Mouse (Mus musculus): Measurements from ENCODE around the gene Hapln4.
"Not testable (repeated sequence)": the region's sequence is repeated elsewhere in the genome, so short reads cannot be mapped to it uniquely, and the experiment has no call there.

Hapln4 gene

DNA sequence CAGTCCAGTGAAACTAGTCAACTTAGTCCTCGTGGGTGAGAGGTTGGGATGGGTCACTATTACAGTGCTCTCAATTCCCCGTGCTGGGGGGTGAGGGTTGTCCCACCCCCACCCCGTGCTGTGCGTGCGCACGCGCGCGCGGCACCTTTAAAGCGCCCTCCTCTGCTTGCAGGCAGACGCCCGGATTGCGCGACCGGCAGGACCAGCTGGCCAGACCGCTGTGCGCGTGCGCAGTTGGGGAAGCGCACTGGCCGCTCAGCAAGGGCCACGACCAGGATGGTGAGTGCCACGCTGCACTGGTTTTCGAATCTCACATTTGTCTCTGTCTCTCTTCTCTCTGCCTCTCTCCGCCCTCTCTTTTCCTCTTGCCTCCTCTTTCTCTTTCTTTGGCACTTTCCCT is at the start of gene Hapln4:
Gene Hapln4, plus strand, starts transcription at position 173 of the 400 bp plus-strand sequence.
- no peak for DNase-seq (ENCODE audit: low spot score)

GRCm38 (mm10) chr8:70037994-70038393 is 45.3 kb upstream of the Hapln4 start:
- DNase-seq (ENCODE audit: low spot score), result no peak

- no peak for DNase-seq (ENCODE audit: low spot score)
Observed at GRCm38 (mm10) chr8:70041885-70042546, 41.2 kb upstream of the Hapln4 start.

DNA sequence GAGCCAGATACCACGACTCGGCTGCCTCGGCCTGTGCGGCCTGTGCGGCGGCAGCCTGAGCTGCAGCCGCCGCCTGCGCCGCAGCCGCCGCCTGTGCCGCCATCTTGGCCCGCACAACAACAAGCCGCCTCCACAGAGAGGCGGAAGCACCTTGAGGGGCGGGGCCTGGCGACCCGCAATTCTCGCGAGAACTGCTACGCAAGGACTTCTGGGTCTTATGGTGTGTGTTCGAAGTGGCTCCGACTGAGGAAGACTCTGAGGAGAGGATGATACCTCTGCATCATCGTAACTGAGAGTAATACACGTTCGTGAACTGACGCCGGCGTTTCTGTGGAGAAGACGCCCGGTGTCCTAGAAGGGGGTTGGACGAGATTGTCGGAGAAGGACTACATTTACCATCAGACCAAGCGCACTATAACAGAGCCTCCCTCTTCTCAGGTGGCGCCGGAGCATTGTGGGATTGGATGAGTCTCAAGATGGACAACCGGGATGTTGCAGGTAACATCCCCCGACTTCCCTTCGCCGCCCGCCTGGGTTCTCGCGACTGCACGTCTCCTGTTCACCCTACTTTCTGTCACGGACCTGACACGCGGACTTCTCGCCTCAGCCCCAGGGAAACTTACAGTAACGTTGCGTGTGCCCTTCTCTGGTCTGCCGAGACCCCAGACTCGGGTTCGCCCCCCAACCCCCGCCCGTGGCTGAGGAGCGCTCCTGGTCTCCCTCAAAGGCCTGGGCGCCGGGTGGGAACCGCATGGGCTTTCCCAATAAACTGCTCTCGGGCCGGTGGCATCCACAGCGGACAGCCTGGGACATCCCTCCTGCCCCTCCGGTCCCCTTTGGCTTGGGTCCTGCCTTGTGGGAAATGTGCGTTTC is 40.4 kb upstream of the Hapln4 start, which contains the start of the genes Mau2 and Sugp1:
Gene Mau2, minus strand, starts transcription at position 152 of the 873 bp plus-strand sequence.
Gene Sugp1, plus strand, starts transcription at position 231 of the 873 bp plus-strand sequence.
- peak; percentile 84 for DNase-seq (ENCODE audit: low spot score)

DNA sequence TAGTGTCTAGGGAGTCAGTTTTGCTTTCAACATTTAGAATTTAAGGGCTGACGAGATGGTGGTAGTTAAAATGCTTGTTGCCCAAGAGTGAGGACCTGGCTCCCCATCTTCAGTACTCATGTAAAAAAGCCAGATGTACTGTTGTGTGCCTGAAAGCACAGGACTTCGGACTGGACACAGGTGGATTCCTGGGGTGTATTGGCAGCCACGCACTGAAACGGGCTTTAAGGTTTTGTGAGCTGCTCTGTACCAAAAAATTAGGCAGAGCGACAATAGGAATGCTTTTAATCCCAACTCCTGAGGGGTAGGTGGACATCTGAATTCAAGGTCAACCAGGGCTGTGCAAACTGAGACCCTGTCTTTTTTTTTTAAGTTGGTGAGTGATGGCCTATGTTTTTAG is 39.3 kb upstream of the Hapln4 start:
- no peak for DNase-seq (ENCODE audit: low spot score)

- DNase-seq (ENCODE audit: low spot score), result no peak
Observed at GRCm38 (mm10) chr8:70049662-70050061, 33.6 kb upstream of the Hapln4 start.

DNA sequence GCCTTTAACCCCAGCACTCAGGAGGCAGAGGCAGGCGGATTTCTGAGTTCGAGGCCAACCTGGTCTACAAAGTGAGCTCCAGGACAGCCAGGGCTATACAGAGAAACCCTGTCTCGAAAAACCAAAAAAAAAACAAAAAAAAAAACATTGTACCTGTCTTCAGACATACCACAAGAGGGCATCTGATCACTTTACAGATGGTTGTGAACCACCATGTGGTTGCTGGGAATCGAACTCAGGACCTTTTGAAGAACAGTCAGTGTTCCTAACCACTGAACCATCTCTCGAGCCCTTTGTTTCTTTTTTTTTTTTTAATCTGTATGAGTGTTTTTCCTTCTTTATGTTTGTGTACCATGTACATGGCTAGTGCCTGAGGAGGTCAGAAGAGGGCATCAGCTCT is 32.8 kb upstream of the Hapln4 start:
- not testable (repeated sequence) for DNase-seq (ENCODE audit: low spot score)

DNA sequence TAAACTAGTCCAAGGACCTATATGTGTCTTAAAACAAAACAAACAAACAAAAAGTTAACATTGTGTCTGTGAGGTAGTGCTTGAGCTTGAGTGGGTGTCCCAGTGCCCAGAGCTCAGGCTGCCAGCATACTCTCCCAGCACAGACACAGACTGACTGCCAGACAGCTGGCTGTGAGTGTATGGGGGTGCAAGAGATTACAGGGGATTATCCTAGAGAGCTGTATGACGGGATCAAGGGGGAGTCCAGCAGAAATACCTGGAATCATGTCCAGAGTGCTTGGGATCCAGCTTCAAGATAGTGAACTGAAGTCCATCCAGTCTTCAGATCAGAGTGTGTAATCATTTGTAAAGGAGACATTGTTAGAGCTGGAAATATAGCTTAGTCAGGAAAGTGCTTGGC is 25.5 kb upstream of the Hapln4 start:
- no peak for DNase-seq (ENCODE audit: low spot score)

DNA sequence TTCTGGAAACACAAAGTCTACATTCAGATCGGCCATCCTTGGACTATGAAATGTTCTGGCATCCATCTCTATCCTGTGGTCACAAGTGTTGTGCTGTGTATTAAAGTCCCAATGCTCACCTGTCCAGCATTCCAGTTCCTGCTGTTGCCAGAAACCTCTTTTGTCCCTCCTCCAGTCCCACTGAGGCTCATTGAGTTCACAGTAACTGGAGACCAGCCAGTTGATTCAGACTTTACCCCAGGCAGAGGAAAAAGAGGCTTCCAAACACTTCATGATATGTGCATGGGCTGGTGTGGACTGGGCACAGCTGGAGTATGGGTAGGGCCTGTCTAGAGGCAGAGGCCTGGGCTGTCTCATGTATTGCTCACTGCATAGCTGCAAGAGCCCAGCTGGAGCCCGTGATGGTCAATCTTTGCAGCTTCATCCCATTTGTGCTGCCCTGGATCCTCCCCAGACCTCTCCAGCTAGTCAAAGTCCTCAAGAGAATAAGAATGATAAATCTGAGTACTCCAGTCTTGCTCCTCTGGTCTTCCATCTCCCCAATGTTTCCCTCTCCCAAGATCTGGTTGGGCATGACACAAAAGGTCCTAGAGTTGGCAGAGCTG is 11.3 kb upstream of the Hapln4 start:
- DNase-seq (ENCODE audit: low spot score), result no peak

- no peak for DNase-seq (ENCODE audit: low spot score)
Observed at GRCm38 (mm10) chr8:70072441-70073069, 10.7 kb upstream of the Hapln4 start, which contains the start of gene Tm6sf2. Tm6sf2 (plus strand) TSS chr8:70072924.

GRCm38 (mm10) chr8:70073120-70073519 is 10.1 kb upstream of the Hapln4 start:
- no peak for DNase-seq (ENCODE audit: low spot score)

DNA sequence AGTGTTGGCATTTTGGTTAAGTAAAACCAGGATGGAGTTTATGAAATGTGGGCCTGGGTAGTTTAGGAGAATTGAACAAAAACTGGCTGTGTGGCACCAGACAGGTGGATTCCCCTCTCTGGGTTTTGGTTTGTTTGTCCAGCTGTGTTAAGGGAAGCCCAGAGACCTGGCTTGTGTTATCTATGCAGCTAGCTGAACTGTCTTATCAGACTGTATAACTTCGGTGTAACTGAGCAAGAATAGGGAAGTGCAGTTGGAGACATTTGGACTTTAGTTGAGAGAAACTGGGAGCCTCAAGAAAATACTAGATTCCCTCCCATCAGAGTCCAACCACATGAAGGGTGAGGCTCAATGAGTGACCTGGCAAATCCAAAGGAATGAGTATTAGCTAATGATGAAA is 9.6 kb upstream of the Hapln4 start:
- no peak for DNase-seq (ENCODE audit: low spot score)

DNA sequence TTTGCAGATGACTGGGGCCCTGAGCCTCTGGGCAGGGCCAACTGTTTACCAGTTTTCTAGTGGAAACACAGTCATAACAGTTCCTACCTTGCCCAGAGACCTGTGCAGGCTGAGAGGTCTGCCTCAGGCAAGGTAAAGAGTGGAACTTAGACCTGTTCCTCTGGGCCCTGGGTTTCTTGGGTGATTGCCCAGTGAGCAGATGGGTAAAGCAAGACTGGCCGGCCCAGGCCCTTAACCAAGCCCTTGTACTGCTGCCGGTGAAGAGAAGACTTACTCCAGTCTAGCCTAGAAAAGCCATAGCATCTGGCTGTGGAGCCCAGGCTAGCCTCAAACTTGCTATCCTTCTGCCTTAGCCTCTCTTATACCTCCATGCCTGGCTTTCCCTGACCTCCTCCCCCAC is 1.3 kb upstream of the Hapln4 start:
- DNase-seq (ENCODE audit: low spot score), result no peak

DNA sequence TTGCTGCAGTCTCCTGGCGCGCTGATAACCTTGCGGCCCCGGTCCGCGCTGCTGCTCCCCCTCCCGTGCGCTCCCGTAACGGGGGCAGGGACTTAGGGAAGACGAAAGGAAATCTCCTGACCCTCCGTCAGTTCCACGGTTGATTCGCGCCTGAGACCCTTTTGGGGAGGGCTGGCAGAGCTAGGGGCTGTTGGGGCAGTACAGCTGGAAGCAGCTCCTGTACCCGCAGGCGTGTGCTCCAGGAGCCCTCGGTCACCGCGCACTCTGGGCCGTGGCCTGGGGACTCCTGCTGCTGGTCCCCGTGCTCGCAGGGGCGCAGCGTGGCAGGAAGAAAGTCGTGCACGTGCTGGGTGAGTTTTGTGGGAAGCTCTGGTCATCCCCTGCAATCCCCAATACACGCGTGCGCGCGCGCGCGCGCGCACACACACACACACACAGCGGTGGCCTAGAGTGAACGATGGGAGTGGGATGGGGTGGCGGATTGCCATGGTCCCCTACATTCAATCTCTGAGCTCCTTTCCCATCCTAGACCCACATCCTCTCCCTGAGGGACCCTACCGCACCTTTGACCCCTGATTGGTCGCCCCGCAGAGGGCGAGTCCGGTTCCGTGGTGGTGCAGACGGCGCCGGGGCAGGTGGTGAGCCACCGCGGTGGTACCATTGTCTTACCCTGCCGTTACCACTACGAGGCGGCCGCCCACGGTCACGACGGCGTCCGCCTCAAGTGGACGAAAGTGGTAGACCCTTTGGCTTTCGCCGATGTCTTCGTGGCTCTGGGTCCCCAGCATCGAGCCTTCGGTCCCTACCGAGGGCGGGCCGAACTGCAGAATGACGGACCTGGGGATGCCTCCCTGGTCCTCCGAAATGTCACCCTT is 1.2 kb downstream of the Hapln4 start:
- DNase-seq (ENCODE audit: low spot score), result no peak

GRCm38 (mm10) chr8:70086151-70086550 is 2.9 kb downstream of the Hapln4 start:
- no peak for DNase-seq (ENCODE audit: low spot score)

GRCm38 (mm10) chr8:70087237-70087636 is 4.0 kb downstream of the Hapln4 start:
- no peak for DNase-seq (ENCODE audit: low spot score)

DNA sequence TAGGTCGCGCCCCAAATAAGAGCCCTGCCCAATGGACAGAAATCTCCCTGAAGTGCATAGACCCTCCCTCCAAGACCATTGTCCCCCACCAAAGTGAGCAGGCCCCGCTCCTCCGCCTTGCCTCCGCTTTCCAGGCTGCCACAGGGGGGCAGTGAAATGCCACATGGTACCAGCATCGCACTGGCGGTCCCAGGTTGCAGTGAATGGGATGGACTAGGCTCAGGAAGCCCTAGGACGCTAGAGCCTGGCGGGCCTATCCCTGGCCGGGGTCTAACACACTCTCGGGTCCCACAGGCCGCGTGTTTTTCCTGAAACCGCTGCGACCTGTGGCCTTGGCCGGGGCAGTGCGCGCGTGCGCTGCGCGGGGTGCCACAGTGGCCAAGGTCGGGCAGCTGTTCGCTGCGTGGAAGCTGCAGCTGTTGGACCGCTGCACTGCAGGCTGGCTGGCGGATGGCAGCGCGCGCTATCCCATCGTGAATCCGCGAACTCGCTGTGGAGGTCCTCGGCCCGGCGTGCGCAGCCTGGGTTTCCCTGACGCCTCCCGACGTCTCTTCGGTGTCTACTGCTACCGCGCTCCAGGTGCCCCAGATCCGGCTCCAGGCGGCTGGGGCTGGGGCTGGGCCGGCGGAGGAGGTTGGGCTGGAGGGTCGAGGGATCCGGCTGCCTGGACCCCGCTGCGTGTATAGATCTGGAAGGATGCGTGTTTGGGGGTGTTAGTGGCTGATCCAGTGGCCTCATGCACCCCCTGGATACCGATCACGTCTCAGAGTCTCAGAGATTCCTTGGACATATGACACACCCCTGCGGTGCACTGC is 4.8 kb downstream of the Hapln4 start:
- no peak for DNase-seq (ENCODE audit: low spot score)

- DNase-seq (ENCODE audit: low spot score), result no peak
Observed at GRCm38 (mm10) chr8:70089296-70089960, 6.2 kb downstream of the Hapln4 start.

DNA sequence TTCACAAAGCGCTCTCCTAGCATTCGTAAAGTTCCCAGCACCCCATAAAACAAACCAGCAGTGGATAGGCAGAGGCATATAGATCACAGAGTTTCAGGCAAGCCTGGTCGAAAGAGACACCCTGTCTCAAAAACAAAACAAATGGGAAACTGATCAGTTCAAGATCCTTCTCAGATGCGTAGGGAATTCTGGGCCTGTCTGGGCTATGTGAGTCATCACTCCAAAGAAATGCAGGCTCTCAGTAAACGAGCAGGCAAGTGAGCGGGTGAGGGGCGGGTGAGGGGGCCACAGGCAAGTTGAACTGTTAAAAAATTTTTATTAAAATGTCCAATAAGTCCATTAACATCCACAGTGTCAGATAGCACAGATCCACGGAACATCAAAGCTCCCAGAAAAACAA is 9.5 kb downstream of the Hapln4 start:
- no peak for DNase-seq (ENCODE audit: low spot score)

- no peak for DNase-seq (ENCODE audit: low spot score)
Observed at GRCm38 (mm10) chr8:70099276-70099675, 16.0 kb downstream of the Hapln4 start.
